Mouse (Mus musculus) limb, embryonic 13.5 days (tissue): ENCODE measurements around the gene Mertk. TPM values are rescaled to one million over a fixed set of nuclear protein-coding genes. Genes with fewer than 3 reads are reported as not detected.

Experiments used
- ATAC-seq: fragments of 200-750 bp; cut with Nextera tagmentation; 2 replicates; pipeline ENCODE4 v1.8.0; 2017; ENCODE audit warnings: low read depth, moderate number of reproducible peaks, moderate TSS enrichment; ENCODE audit not compliant: low FRiP score
- H3K27ac ChIP-seq: fragments of 300-500 bp; sonication (generic); 2 replicates; pipeline ENCODE4 v1.5.1; 2015; ENCODE audit warnings: inconsistent platforms, mild to moderate bottlenecking, moderate library complexity
- H3K27me3 ChIP-seq: fragments of 300-500 bp; sonication (generic); 2 replicates; pipeline ENCODE4 v1.6.1; 2015; ENCODE audit warnings: mild to moderate bottlenecking, inconsistent platforms
- H3K36me3 ChIP-seq: fragments of 300-500 bp; sonication (generic); 2 replicates; pipeline ENCODE4 v1.6.1; 2015; ENCODE audit warnings: inconsistent platforms, mild to moderate bottlenecking, moderate library complexity
- H3K4me1 ChIP-seq: fragments of 300-500 bp; sonication (generic); 2 replicates; pipeline ENCODE4 v1.6.1; 2015; ENCODE audit warnings: inconsistent platforms
- H3K4me2 ChIP-seq: fragments of 300-500 bp; sonication (generic); replicated peaks from 2 replicates; pipeline ENCODE4 v1.6.1; 2015; ENCODE audit warnings: inconsistent platforms, mild to moderate bottlenecking, moderate library complexity
- H3K4me3 ChIP-seq: fragments of 300-500 bp; sonication (generic); 2 replicates; pipeline ENCODE4 v1.5.1; 2015; ENCODE audit warnings: moderate library complexity, mild to moderate bottlenecking, inconsistent platforms
- H3K9ac ChIP-seq: fragments of 300-500 bp; sonication (generic); 2 replicates; pipeline ENCODE4 v1.6.1; 2015; ENCODE audit warnings: mild to moderate bottlenecking, inconsistent platforms
- H3K9me3 ChIP-seq: fragments of 300-500 bp; sonication (generic); 2 replicates; pipeline ENCODE4 v1.6.1; 2016; ENCODE audit warnings: inconsistent platforms
- WGBS: fragments of 180-500 bp; shearing (Covaris S2); methylation state at CpG from one replicate; pipeline ENCODE4 v1.1.7; 2015; 5-methylcytosine and 5-hydroxymethylcytosine counted together
- polyA plus RNA-seq: library from polyadenylated mRNA; unstranded; fragments of >200 nt; fragmentation: Nextera tagmentation; extraction: Ambion mirVana; gene quantifications from 2 replicates; pipeline ENCODE4 v1.2.1, GENCODE M21; 2015

The Mertk gene
- polyA plus RNA-seq, 1 experiment from 2014 or later = 15.6 TPM

GRCm38 (mm10) chr2:128747433-128748028, 48.8 kb downstream of the Mertk start:
- Histone ChIP-seq H3K9me3 (no peaks in the 10 kb centered on the region), H3K27ac (peak overlapping the region; percentile 70; the same call in 1 of the 2 replicates), H3K27me3 (no peaks in the 10 kb centered on the region), H3K9ac (no peak overlapping the region), H3K36me3 (peaks cover 40% of the 10 kb centered on the region), H3K4me3 (no peak overlapping the region), H3K4me1 (peaks cover 45% of the 10 kb centered on the region), H3K4me2 (no peak overlapping the region)
- WGBS = 70% methylated on average over 8 of the region's 8 CpGs
- no peak for ATAC-seq

DNA sequence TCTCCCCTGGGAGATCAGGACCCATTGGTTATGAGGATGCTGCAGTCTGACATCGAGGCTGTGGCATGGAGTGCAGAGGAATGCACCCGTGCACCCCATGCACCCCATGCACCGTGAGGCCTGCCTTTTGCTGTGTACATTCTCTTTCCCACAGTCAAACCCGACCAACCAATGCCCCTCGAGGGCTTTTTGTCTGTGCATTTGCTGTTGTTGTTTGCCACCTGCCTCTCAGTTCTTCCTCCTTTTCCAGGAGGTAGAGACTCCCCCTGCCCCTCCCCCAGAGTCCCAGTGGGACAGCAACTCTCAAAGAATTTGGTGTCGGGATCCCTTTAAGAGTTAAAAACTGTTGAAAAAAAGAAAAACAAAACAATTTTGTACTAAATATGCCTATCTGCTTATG, 49.4 kb downstream of the Mertk start:
- Histone ChIP-seq H3K27me3 (no peaks in the 10 kb centered on the region), H3K9me3 (no peaks in the 10 kb centered on the region), H3K4me2 (no peak overlapping the region), H3K4me1 (peaks cover 45% of the 10 kb centered on the region), H3K9ac (no peak overlapping the region), H3K4me3 (no peak overlapping the region), H3K27ac (no peak overlapping the region), H3K36me3 (peaks cover 40% of the 10 kb centered on the region)
- no peak for ATAC-seq
- WGBS = 72% methylated on average over 6 of the region's 6 CpGs

- H3K4me1 ChIP-seq = peaks cover 20% of the 10 kb centered on the region
- ATAC-seq = no peak
- H3K9ac ChIP-seq = no peak overlapping the region
- H3K4me3 ChIP-seq = no peak overlapping the region
- H3K27ac ChIP-seq = no peak overlapping the region
- WGBS = 83% methylated on average over 6 of the region's 6 CpGs
- H3K9me3 ChIP-seq = no peaks in the 10 kb centered on the region
- H3K27me3 ChIP-seq = no peaks in the 10 kb centered on the region
- H3K36me3 ChIP-seq = peaks cover 43% of the 10 kb centered on the region
- no peak overlapping the region for H3K4me2 ChIP-seq
These were observed 52.3 kb downstream of the Mertk start for GRCm38 (mm10) chr2:128751030-128751429.

DNA sequence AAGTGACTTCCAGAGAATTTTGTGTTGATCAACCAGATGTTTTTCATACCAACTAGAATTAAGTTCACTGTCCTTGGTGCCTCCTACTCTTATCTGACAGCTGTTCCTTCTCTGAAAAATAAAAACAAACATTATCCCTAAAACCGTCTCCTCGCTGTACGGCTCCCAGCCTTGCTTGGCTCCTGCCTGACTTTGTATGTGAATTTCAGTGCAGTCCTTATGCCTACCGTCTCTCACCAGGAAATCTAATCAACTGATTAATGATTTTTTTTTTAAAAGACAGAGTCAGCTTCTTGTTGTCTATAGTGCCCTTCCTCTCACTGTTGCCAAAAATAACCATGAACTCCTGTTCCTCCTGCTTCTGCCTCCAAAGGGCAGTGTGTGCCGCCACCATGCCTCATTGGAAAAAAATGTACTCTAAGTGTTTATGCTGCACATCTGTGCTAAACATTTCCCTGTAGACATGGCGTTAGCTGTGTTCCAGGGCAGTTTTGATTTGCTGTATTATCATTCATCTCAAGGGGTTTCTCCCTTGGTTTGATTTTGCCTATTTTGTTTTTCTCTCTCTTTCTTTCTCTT, 54.6 kb downstream of the Mertk start:
- Histone ChIP-seq H3K4me3 (no peak overlapping the region), H3K4me1 (peaks cover 6% of the 10 kb centered on the region), H3K9me3 (no peaks in the 10 kb centered on the region), H3K9ac (no peak overlapping the region), H3K27ac (no peak overlapping the region), H3K4me2 (no peak overlapping the region), H3K27me3 (no peaks in the 10 kb centered on the region), H3K36me3 (peaks cover 60% of the 10 kb centered on the region)
- no peak for ATAC-seq
- 73% methylated on average over 6 of the region's 6 CpGs for WGBS

- no peaks in the 10 kb centered on the region for H3K9me3 ChIP-seq
- no peak overlapping the region for H3K4me2 ChIP-seq
- no peak overlapping the region for H3K4me3 ChIP-seq
- 88% methylated on average over 4 of the region's 4 CpGs for WGBS
- peaks cover 13% of the 10 kb centered on the region for H3K4me1 ChIP-seq
- no peak overlapping the region for H3K9ac ChIP-seq
- ATAC-seq = no peak
- H3K27ac ChIP-seq = no peak overlapping the region
- H3K36me3 ChIP-seq = peaks cover 63% of the 10 kb centered on the region
- no peaks in the 10 kb centered on the region for H3K27me3 ChIP-seq
These were observed 56.5 kb downstream of the Mertk start for GRCm38 (mm10) chr2:128755149-128755691.

DNA sequence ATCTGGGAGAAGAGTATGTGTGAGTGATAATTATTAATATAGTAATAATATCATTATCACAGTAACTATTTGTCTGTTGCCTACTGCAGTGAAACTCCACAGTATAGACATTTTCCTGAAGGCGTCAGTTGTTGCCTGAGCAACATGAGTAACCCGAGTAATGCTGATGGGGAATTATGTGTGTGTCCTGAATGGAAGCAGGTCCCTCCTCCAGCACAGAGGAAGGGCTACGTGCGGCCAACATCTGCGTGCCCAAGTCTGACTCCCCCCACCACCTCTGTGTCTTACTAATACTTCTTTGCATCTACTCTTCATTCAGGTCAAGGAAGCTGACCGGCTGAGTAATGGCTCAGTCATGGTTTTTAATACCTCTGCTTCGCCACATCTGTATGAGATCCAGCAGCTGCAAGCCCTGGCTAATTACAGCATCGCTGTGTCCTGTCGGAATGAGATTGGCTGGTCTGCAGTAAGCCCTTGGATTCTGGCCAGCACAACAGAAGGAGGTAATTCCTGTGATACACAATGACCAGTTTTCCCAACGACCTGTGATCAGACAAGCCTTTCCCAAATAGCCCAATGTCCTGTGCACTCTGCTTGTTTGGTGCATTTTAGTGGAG, 60.1 kb downstream of the Mertk start:
- WGBS = 31% methylated on average over 10 of the region's 10 CpGs
- peak; percentile 48; the same call in 1 of the 2 replicates for ATAC-seq
- H3K9ac ChIP-seq = no peak overlapping the region
- no peaks in the 10 kb centered on the region for H3K27me3 ChIP-seq
- no peaks in the 10 kb centered on the region for H3K9me3 ChIP-seq
- peaks cover 10% of the 10 kb centered on the region for H3K4me1 ChIP-seq
- no peak overlapping the region for H3K4me3 ChIP-seq
- H3K27ac ChIP-seq = 0 out of 2 replicates have a peak overlapping the region, but pooled peaks have one; percentile 11
- no peak overlapping the region for H3K4me2 ChIP-seq
- H3K36me3 ChIP-seq = peaks cover 67% of the 10 kb centered on the region

GRCm38 (mm10) chr2:128762008-128762407, 63.3 kb downstream of the Mertk start:
- H3K27me3 ChIP-seq = no peaks in the 10 kb centered on the region
- H3K4me3 ChIP-seq = no peak overlapping the region
- 94% methylated on average over 9 of the region's 9 CpGs for WGBS
- no peak for ATAC-seq
- H3K9me3 ChIP-seq = no peaks in the 10 kb centered on the region
- peaks cover 10% of the 10 kb centered on the region for H3K4me1 ChIP-seq
- peaks cover 73% of the 10 kb centered on the region for H3K36me3 ChIP-seq
- no peak overlapping the region for H3K27ac ChIP-seq
- no peak overlapping the region for H3K4me2 ChIP-seq
- no peak overlapping the region for H3K9ac ChIP-seq

GRCm38 (mm10) chr2:128765787-128766186, 67.0 kb downstream of the Mertk start:
- 83% methylated on average over 1 of the region's 1 CpGs for WGBS
- no peak overlapping the region for H3K27ac ChIP-seq
- no peaks in the 10 kb centered on the region for H3K27me3 ChIP-seq
- ATAC-seq = no peak
- H3K36me3 ChIP-seq = peaks cover 75% of the 10 kb centered on the region
- no peaks in the 10 kb centered on the region for H3K4me1 ChIP-seq
- no peak overlapping the region for H3K4me3 ChIP-seq
- H3K4me2 ChIP-seq = no peak overlapping the region
- H3K9ac ChIP-seq = no peak overlapping the region
- no peaks in the 10 kb centered on the region for H3K9me3 ChIP-seq

DNA sequence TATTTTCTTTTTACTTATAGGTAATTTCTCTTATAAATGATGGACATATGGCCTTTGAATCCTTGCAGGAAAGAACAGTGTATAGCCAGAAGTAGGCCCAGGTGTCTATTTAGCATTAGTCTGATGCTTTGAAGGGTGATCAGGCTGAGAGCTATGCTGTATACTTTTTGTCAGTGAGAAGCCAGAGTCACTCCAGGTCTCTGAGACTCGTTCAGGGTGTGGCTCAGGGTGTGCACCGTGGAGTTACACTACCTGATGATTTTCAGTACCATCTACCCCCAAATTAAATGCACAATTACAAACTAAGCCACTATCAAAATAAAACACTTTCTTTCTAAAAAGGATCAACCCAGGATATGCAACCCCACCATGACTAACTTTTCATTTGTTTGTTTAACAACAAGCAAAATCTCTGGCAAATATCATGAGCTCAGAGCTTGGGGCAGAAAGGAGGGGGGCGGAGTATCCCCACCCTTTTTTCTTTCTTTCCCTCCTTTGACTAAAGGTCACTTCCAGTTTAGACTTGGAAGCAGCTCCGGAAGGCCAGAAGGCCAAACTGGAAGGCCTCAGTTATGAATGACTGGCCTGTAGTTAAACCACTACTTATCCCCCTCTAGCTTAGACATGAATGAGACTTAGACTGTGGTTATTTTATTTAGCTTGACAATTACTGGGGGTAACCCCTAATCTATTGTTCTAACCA, 69.9 kb downstream of the Mertk start:
- no peaks in the 10 kb centered on the region for H3K27me3 ChIP-seq
- H3K9me3 ChIP-seq = no peaks in the 10 kb centered on the region
- WGBS = 76% methylated on average over 4 of the region's 4 CpGs
- H3K4me1 ChIP-seq = no peaks in the 10 kb centered on the region
- H3K36me3 ChIP-seq = peaks cover 62% of the 10 kb centered on the region
- H3K27ac ChIP-seq = no peak overlapping the region
- H3K4me3 ChIP-seq = no peak overlapping the region
- no peak for ATAC-seq
- no peak overlapping the region for H3K4me2 ChIP-seq
- H3K9ac ChIP-seq = no peak overlapping the region

DNA sequence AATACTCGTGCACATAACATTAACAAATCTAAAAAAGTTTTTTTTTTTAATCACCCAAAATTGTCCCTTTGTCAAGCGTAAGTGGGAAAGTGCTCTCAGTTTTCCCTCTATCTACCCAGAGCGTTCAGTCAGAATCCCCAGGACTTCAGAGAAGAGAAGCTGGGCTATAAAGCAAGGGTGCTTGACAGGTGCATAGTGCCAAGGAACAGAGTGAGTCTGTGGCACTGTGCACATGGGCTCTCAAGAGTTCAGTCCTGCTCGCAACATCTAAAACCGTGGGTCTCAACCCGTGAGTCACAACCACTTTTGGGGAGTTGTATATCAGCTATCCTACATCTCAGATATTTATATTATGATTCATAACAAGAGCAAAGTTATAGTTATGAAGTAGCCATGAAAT, 71.8 kb downstream of the Mertk start:
- H3K27ac ChIP-seq = no peak overlapping the region
- H3K4me1 ChIP-seq = no peaks in the 10 kb centered on the region
- peaks cover 58% of the 10 kb centered on the region for H3K36me3 ChIP-seq
- no peaks in the 10 kb centered on the region for H3K9me3 ChIP-seq
- H3K4me2 ChIP-seq = no peak overlapping the region
- 92% methylated on average over 6 of the region's 6 CpGs for WGBS
- H3K9ac ChIP-seq = no peak overlapping the region
- no peaks in the 10 kb centered on the region for H3K27me3 ChIP-seq
- ATAC-seq = no peak
- H3K4me3 ChIP-seq = no peak overlapping the region

- H3K27me3 ChIP-seq = no peaks in the 10 kb centered on the region
- no peak overlapping the region for H3K4me3 ChIP-seq
- WGBS = 88% methylated on average over 4 of the region's 4 CpGs
- no peak for ATAC-seq
- no peaks in the 10 kb centered on the region for H3K9me3 ChIP-seq
- no peak overlapping the region for H3K27ac ChIP-seq
- H3K9ac ChIP-seq = no peak overlapping the region
- H3K36me3 ChIP-seq = peaks cover 59% of the 10 kb centered on the region
- no peak overlapping the region for H3K4me2 ChIP-seq
- no peaks in the 10 kb centered on the region for H3K4me1 ChIP-seq
These were observed 72.3 kb downstream of the Mertk start for GRCm38 (mm10) chr2:128771048-128771447.

DNA sequence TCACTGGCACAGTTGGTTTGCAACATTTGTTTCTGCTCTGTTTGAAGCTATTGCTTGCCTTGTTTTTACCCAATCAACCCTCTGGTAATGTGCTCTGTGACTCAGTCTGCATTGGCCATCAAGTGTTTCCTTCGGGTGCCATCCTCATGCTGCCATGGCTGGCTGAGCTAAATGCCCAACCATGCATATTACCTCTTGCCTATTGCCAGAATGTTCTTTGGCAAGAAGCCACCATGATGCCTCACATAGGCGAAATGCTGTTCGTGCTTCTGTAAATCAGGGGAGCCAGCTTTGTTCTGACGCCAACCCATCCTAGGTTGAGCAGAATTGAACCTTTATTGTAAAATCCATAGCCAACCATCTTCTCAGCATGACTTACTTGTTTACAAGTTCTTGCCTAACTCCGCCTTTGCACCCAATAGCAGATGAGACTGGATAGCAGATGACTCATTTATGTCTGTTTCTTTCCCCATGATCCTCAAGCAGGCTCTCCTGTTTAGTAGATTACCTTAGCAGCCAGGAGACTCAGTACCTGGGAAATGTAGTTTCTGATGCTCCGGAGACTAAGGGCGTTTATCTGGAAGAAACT, 73.1 kb downstream of the Mertk start:
- 93% methylated on average over 7 of the region's 7 CpGs for WGBS
- Histone ChIP-seq H3K27me3 (no peaks in the 10 kb centered on the region), H3K4me2 (no peak overlapping the region), H3K9me3 (no peaks in the 10 kb centered on the region), H3K4me3 (no peak overlapping the region), H3K9ac (no peak overlapping the region), H3K4me1 (no peaks in the 10 kb centered on the region), H3K36me3 (peaks cover 59% of the 10 kb centered on the region), H3K27ac (no peak overlapping the region)
- ATAC-seq = no peak
